Mouse (Mus musculus) heart, embryonic 11.5 days (tissue): Measurements from ENCODE around the gene Tpi1. TPM values are rescaled to one million over a fixed set of nuclear protein-coding genes. Genes with fewer than 3 reads are reported as not detected.

Experiments used
- ATAC-seq: fragments of 200-750 bp; cut with Nextera tagmentation; replicated peaks from 2 replicates; pipeline ENCODE4 v1.8.0; 2017; ENCODE audit warnings: moderate library complexity; ENCODE audit not compliant: insufficient number of reproducible peaks, low FRiP score, low TSS enrichment
- H3K27ac ChIP-seq: fragments of 300-500 bp; sonication (generic); 2 replicates; pipeline ENCODE4 v1.5.1; 2014; ENCODE audit warnings: mild to moderate bottlenecking, low read depth, low read length
- H3K27me3 ChIP-seq: fragments of 300-500 bp; sonication (generic); 2 replicates; pipeline ENCODE4 v1.6.1; 2014; ENCODE audit warnings: mild to moderate bottlenecking, low read length, mixed read lengths; ENCODE audit not compliant: control insufficient read depth, insufficient read depth
- H3K36me3 ChIP-seq: fragments of 300-500 bp; sonication (generic); 2 replicates; pipeline ENCODE4 v1.6.1; 2014; ENCODE audit warnings: mild to moderate bottlenecking, low read length, moderate library complexity, mixed read lengths; ENCODE audit not compliant: control insufficient read depth, insufficient read depth
- H3K4me1 ChIP-seq: fragments of 300-500 bp; sonication (generic); 2 replicates; pipeline ENCODE4 v1.6.1; 2014; ENCODE audit warnings: low read length; ENCODE audit not compliant: control insufficient read depth, insufficient read depth
- H3K4me2 ChIP-seq: fragments of 300-500 bp; sonication (generic); 2 replicates; pipeline ENCODE4 v1.6.1; 2014; ENCODE audit warnings: mild to moderate bottlenecking, moderate library complexity
- H3K4me3 ChIP-seq: fragments of 300-500 bp; sonication (generic); 2 replicates; pipeline ENCODE4 v1.5.1; 2014; ENCODE audit warnings: low read depth, low read length
- H3K9ac ChIP-seq: fragments of 300-500 bp; sonication (generic); 2 replicates; pipeline ENCODE4 v1.6.1; 2014; ENCODE audit warnings: mild to moderate bottlenecking, low read depth, low read length, moderate library complexity
- H3K9me3 ChIP-seq: fragments of 300-500 bp; sonication (generic); replicated peaks from 2 replicates; pipeline ENCODE4 v1.6.1; 2016; ENCODE audit warnings: low read length; ENCODE audit not compliant: control insufficient read depth
- WGBS: fragments of 180-500 bp; shearing (Covaris S2); extraction: QIAGEN DNeasy Blood & Tissue Kit; methylation state at CpG from one replicate; pipeline ENCODE4 v1.1.7; 2014; ENCODE audit not compliant: insufficient replicate concordance; 5-methylcytosine and 5-hydroxymethylcytosine counted together
- polyA plus RNA-seq: library from polyadenylated mRNA; unstranded; fragments of >200 nt; fragmentation: Nextera tagmentation; extraction: Ambion mirVana; gene quantifications from 2 replicates; pipeline ENCODE4 v1.2.1, GENCODE M21; 2014

Tpi1 gene
- polyA plus RNA-seq, 1 experiment from 2014 or later = 1,419 TPM

GRCm38 (mm10) chr6:124767536-124767919 is 46.6 kb downstream of the Tpi1 start:
- no peaks in the 10 kb centered on the region for H3K9me3 ChIP-seq
- no peak overlapping the region for H3K4me3 ChIP-seq
- H3K4me2 ChIP-seq = no peak overlapping the region
- no peak for ATAC-seq
- 44% methylated on average over 4 of the region's 4 CpGs for WGBS
- no peaks in the 10 kb centered on the region for H3K36me3 ChIP-seq
- no peak overlapping the region for H3K27ac ChIP-seq
- H3K4me1 ChIP-seq = peaks cover 22% of the 10 kb centered on the region
- no peak overlapping the region for H3K9ac ChIP-seq
- peaks cover 18% of the 10 kb centered on the region for H3K27me3 ChIP-seq

GRCm38 (mm10) chr6:124765951-124766350 is 48.1 kb downstream of the Tpi1 start:
- Histone ChIP-seq H3K4me3 (no peak overlapping the region), H3K4me1 (peaks cover 22% of the 10 kb centered on the region), H3K4me2 (no peak overlapping the region), H3K27me3 (peaks cover 19% of the 10 kb centered on the region), H3K36me3 (no peaks in the 10 kb centered on the region), H3K9me3 (no peaks in the 10 kb centered on the region), H3K9ac (no peak overlapping the region), H3K27ac (no peak overlapping the region)
- WGBS = 78% methylated on average over 7 of the region's 7 CpGs
- ATAC-seq = no peak

Other genes with a start within 250 kb of the Tpi1 start
- gene C1rb, start 244.0 kb downstream of the Tpi1 start, polyA plus RNA-seq = not detected in 2 replicates
- gene C1s2, start 178.2 kb downstream of the Tpi1 start, polyA plus RNA-seq = not detected in 2 replicates
- 35.5 and 41.1 TPM in 2 replicates for gene Lpcat3, start 151.3 kb downstream of the Tpi1 start, polyA plus RNA-seq
- gene Emg1, start 102.1 kb downstream of the Tpi1 start, polyA plus RNA-seq = 139 and 148 TPM in 2 replicates
- gene Phb2, start 102.0 kb downstream of the Tpi1 start, polyA plus RNA-seq = 335 and 336 TPM in 2 replicates
- 4.8 and 6.9 TPM in 2 replicates for gene Ptpn6, start 75.6 kb downstream of the Tpi1 start, polyA plus RNA-seq
- gene Grcc10, start 72.9 kb downstream of the Tpi1 start, polyA plus RNA-seq = 352 and 380 TPM in 2 replicates
- gene Gm45234, start 58.3 kb downstream of the Tpi1 start, polyA plus RNA-seq = not detected in 2 replicates
- 7.4 and 9.5 TPM in 2 replicates for gene Atn1, start 57.8 kb downstream of the Tpi1 start, polyA plus RNA-seq
- 5.3 TPM in 2 replicates for gene Eno2, start 44.6 kb downstream of the Tpi1 start, polyA plus RNA-seq
- not detected in 2 replicates for gene Lrrc23, start 34.6 kb downstream of the Tpi1 start, polyA plus RNA-seq
- 4.5 and 6.6 TPM in 2 replicates for gene Spsb2, start 5.6 kb downstream of the Tpi1 start, polyA plus RNA-seq
- gene Usp5, start 15.2 kb upstream of the Tpi1 start, polyA plus RNA-seq = 87.3 and 98.3 TPM in 2 replicates
- gene Cdca3, start 15.3 kb upstream of the Tpi1 start, polyA plus RNA-seq = 137 and 153 TPM in 2 replicates
- gene Gnb3, start 26.0 kb upstream of the Tpi1 start, polyA plus RNA-seq = 5.4 and 6.6 TPM in 2 replicates
- gene P3h3, start 43.5 kb upstream of the Tpi1 start, polyA plus RNA-seq = 13.8 and 15.8 TPM in 2 replicates
- 0.69 and 0.80 TPM in 2 replicates for gene Gpr162, start 49.7 kb upstream of the Tpi1 start, polyA plus RNA-seq
- gene Cd4, start 73.9 kb upstream of the Tpi1 start, polyA plus RNA-seq = not detected in 2 replicates
- 1.1 and 1.3 TPM in 2 replicates for gene Lag3, start 97.4 kb upstream of the Tpi1 start, polyA plus RNA-seq
- gene Ptms, start 105.8 kb upstream of the Tpi1 start, polyA plus RNA-seq = 138 and 158 TPM in 2 replicates
- gene Mlf2, start 117.1 kb upstream of the Tpi1 start, polyA plus RNA-seq = 326 and 347 TPM in 2 replicates
- 134 and 142 TPM in 2 replicates for gene Cops7a, start 151.2 kb upstream of the Tpi1 start, polyA plus RNA-seq
- gene Pianp, start 182.4 kb upstream of the Tpi1 start, polyA plus RNA-seq = 0.41 TPM in 1 of 2 replicates, not detected in the other
- 7.1 and 9.9 TPM in 2 replicates for gene Zfp384, start 194.8 kb upstream of the Tpi1 start, polyA plus RNA-seq
- gene Ing4, start 225.5 kb upstream of the Tpi1 start, polyA plus RNA-seq = 66.6 and 80.5 TPM in 2 replicates
- gene Acrbp, start 235.4 kb upstream of the Tpi1 start, polyA plus RNA-seq = 8.3 TPM in 2 replicates